Mouse (Mus musculus) 416B (cell line): ENCODE measurements at regions not wholly inside any gene's neighbourhood (a gene's known extent, or its start where the extent isn't known, plus 50 kb on each side); places are given as distances from the start of the nearest gene placed in this dataset.

ENCODE experiments used
- DNase-seq: peaks from one replicate; pipeline ENCODE4 v3.0.0; 2011; ENCODE audit warnings: low read depth

- DNase-seq: peak; percentile 21
These were observed 370.9 kb downstream of the Dcdc2c start for GRCm38 (mm10) chr12:28181265-28181664.

GRCm38 (mm10) chr12:28176016-28176415, 376.2 kb downstream of the Dcdc2c start:
- DNase-seq: no peak

GRCm38 (mm10) chr12:28174078-28174477, 378.1 kb downstream of the Dcdc2c start:
- DNase-seq: peak; percentile 16

GRCm38 (mm10) chr12:28158786-28159185, 393.4 kb downstream of the Dcdc2c start:
- DNase-seq: no peak

- no peak for DNase-seq
These were observed 401.4 kb downstream of the Dcdc2c start for GRCm38 (mm10) chr12:28150759-28151158.

- DNase-seq: no peak
These were observed 416.2 kb downstream of the Dcdc2c start for GRCm38 (mm10) chr12:28135810-28136592.

- no peak for DNase-seq
These were observed 429.4 kb downstream of the Dcdc2c start for GRCm38 (mm10) chr12:28122766-28123165.

- DNase-seq: no peak
These were observed 432.1 kb downstream of the Dcdc2c start for GRCm38 (mm10) chr12:28120106-28120505.

- no peak for DNase-seq
These were observed 461.5 kb downstream of the Dcdc2c start for GRCm38 (mm10) chr12:28090673-28091072.

- no peak for DNase-seq
These were observed 466.7 kb downstream of the Dcdc2c start for GRCm38 (mm10) chr12:28085460-28085859.

- no peak for DNase-seq
These were observed 475.6 kb downstream of the Dcdc2c start for GRCm38 (mm10) chr12:28076606-28077005.

- no peak for DNase-seq
These were observed 483.6 kb downstream of the Dcdc2c start for GRCm38 (mm10) chr12:28068584-28068983.

- DNase-seq: no peak
These were observed 491.9 kb downstream of the Dcdc2c start for GRCm38 (mm10) chr12:28060281-28060680.

- no peak for DNase-seq
These were observed 496.5 kb downstream of the Dcdc2c start for GRCm38 (mm10) chr12:28055518-28056280.

- DNase-seq: no peak
These were observed 497.8 kb downstream of the Dcdc2c start for GRCm38 (mm10) chr12:28054444-28054843.

- DNase-seq: no peak
These were observed 504.2 kb downstream of the Dcdc2c start for GRCm38 (mm10) chr12:28047989-28048388.

GRCm38 (mm10) chr12:28038161-28038911, 513.9 kb downstream of the Dcdc2c start:
- peak; percentile 3 for DNase-seq

GRCm38 (mm10) chr12:27999170-27999569, 553.0 kb downstream of the Dcdc2c start:
- DNase-seq: no peak

GRCm38 (mm10) chr12:27992152-27992551, 560.0 kb downstream of the Dcdc2c start:
- no peak for DNase-seq

- DNase-seq: no peak
These were observed 567.8 kb downstream of the Dcdc2c start for GRCm38 (mm10) chr12:27984261-27984841.

- no peak for DNase-seq
These were observed 573.8 kb downstream of the Dcdc2c start for GRCm38 (mm10) chr12:27978257-27978931.
